Mouse (Mus musculus): ENCODE results near the gene Atg9a. TPM values are rescaled to one million over a fixed set of nuclear protein-coding genes. Genes with fewer than 3 reads are reported as not detected.
A peak's percentile ranks its signal among the peaks of the same experiment; 100 is the strongest.
"Not testable (repeated sequence)": the region's sequence is repeated elsewhere in the genome, so short reads cannot be mapped to it uniquely, and the experiment has no call there.

The Atg9a gene
- polyA plus RNA-seq (2017; shearing (Covaris generic)): 10 to 100 TPM; 10.1 to 12.4 TPM

DNA sequence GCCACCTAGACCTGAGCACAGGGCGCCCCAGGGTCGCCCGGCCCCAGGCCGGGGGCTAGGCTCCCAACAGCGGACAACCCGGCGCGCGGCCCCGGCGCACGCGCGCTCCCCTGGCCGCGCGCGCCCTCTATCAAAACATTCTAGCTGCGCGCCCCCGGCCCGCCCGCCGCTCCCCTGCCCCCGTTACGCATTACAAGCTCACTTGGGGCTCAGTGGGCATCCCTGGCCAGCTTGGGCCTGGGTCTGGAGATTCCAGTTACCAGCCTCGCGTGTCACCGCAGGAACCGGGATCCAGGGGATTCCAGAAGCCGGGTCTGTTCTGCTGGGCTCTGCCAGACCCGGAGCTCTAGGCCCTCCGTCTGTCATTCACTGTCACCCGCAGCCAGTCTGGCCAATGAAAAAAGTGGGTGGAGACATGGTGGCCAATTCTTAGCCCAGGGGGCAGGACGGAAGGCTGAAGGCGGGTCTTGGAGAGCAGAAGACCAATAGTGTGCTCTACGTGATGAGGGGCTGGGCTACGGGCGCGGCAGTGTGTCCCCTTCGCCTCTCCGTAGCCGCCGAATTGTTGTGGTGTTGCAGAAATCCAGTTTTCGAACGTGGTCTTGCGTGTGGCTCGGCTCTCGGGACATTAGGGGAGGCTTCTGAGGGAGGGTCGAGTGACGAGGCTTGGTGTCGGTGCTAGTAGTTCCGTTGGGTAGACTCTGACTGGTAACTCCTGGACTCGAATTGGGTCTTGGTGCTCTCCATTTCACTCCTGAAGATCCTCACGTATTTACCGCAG is at the start of gene Atg9a, which contains the start of gene Ankzf1:
Atg9a (minus strand) TSS at position 575 of the 781 bp plus-strand sequence.
Ankzf1 (plus strand) TSS at position 530 of the 781 bp plus-strand sequence.
- peak; percentile 100 for ATAC-seq

DNA sequence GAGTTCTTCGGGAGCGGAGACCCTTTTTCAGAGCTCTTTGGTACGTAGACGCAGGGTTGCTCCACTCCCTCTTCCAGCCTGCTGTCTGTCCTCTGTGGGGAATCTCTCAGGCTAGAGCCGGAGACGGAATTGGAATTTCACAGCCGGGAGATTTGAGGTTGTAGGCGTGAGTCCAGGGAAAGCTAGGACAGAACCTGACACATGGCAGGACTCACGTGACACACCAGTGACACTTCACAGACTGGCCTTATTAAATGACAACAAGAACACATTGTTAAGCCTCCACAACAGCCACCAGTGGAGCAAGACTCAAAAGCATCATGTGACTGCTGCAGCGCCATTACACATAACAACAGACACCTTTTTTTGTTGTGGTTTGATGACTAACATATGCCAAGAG is 47.6 kb upstream of the Atg9a start:
- ATAC-seq: no peak

DNA sequence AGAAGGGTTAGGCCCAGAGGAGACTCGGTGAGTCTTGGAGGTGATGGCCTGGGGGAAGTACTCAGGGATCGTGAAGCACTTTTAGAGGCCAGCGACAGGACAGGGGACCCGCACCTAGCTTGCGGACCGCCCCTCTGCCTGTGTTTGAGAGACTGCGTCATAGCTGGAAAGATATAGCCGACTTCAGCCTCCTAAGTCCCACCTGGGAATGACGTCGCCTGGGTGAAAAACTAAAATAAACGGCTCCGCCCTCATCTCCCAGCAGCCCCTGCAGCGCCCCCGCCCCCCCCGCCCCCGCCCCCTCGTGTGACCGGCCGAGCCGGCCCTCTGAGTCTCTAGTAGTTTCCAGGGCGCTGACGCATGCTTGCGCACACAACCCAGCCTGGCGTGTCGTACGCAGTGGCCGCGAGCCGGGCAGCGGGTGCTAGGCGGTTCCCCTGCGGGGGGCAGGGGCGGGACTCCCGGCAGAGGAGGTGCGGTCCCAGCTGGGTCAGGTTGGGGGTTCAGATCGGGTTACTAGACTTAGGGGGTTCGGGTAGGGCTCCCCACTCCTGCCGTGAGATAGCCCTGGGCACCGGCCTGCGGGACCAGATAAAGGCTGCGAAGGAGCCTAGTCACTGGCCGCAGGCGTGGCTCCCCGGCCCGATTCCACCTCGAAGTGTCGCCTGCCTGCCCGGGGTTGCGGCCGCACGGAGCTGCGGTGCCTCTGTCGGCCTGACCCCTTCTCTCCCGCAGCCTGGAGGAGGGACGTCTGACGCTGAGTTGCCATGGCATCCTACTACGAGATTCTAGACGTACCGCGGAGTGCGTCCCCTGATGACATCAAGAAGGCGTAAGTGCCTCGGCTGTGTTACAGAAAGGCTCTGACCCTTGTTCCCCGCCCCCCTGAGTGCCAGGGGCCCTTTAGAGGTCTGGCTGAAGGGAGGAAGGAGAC is 44.4 kb upstream of the Atg9a start, which contains the start of gene Dnajb2:
Dnajb2 (plus strand) TSS at position 290 of the 934 bp plus-strand sequence.
- ATAC-seq: peak; percentile 74

DNA sequence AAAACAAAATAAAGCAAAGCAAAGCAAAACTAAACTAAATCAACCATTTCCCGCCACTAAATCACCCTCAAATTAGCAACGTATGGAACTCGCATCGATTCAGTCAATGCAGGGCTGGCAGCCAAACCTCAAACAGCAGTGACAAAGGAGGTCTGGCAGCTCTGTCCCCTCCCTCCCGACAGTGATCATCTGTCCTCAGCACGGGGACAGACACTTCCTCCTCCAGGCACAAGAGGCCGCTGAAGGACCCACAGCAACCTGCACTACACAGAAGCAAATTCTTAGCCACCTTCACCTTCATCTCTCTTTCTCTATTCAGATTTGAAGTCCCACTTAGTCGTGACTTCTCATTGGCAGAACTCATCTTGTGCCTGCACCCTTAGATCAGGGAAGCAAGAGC is 42.6 kb upstream of the Atg9a start:
- peak; percentile 63 for ATAC-seq

DNA sequence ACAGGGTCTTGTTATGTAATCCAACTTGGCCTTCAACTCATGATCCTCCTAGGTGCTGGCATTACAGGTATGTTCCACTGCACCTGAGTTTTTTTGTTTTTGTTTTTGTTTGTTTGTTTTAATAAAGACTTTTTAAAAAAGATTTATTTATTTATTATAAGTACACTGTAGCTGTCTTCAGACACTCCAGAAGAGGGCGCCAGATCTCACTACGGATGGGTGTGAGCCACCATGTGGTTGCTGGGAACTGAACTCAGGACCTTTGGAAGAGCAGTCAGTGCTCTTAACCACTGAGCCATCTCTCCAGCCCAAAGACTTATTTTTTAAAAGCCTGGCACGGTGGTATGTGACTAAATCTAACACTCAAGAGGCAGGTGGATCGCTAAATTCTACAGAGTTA is 40.5 kb upstream of the Atg9a start:
- ATAC-seq: not testable (repeated sequence)

DNA sequence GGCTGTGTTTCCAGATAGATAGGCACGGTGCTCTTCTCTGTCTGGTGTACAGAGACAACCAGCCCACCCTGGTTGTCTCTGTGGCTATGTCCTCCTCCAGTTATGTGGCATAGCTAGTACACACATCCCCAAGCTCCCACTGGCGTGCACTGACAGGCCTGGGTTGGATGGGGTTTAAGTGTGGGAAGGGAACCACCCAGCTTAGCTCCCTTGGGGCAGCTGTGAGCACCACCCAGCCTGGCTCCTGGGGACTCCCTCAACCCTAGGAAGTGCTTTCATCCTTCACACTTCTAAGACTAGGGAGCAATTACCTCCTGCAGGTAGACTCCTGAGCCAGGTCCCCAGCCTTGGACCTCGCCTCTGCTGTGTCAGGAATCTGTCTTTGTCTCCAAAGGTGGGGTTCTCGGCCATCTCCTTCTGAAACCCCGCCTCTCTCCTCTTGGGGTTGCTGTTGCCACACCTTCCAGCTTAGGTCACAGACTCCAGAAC is 39.7 kb upstream of the Atg9a start, which contains the start of gene A630095N17Rik:
A630095N17Rik (minus strand) TSS at position 439 of the 489 bp plus-strand sequence.
- ATAC-seq: no peak

DNA sequence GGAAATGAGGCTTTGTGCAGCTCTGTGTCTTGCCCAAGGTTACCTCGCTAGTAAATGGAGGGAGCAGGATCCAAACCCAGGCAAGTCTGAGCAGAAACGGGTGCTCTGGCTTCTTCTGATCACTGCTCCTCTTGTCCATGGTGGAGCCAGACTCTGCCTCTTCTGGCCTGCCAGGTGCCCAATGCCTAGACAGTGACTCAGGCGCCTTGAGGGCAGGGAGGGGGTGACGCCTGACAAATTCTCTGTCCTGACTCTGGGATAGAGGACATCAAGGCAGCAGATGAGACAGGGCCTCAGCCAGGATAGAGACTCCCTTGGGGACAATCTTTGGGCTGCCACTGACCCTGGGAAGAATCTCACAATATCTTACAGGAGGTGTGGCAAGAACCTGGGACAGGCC is 39.2 kb upstream of the Atg9a start:
- no peak for ATAC-seq

DNA sequence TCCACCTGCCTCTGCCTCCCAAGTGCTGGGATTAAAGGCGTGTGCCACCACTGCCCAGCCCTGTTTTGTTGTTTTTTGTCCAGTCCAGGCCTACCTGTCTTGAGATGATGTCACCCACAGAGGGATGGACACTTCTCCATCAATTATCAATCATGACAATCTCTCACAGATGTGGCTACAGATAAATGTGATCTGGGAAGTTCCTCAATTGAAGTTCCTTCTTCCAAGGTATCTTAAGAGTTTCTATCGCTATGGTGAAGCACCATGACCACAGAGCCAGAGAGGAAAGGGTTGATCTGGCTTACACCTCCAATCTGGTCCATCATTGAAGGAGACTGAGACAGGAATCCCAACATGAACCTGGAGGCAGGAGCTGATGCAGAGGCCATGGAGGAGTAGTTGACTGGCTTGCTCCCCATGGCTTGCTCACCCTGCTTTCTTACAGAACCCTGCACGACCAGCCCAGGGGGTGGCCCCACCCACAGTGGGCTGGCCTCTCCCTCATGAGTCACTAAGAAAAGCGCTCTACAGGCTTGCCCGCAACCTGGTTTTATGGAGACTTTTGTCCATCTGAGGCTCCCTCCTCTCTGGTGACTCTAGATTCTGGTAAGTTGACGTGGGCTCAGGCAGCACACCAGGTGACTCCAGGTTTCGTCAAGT is 38.5 kb upstream of the Atg9a start:
- no peak for ATAC-seq

DNA sequence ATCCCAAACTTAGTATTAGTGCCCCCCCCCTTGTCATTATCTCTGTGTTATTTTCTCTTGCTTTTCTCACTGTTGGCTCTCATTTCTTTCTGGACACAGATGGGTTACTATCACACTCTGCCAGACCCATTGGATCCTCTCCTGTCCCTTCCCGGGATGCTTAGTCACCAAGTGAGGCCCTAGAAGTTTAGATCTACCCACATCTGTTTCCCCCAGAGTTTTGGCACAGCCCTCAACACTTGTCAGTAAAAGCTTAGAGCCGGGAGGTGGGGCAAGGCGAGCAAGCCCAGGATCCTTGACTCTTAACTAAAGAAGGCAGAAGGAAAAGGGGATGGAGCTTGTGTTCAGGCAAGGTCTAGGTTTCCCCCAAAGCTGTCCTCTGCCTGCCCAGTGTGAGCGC is 37.2 kb upstream of the Atg9a start:
- ATAC-seq: no peak

DNA sequence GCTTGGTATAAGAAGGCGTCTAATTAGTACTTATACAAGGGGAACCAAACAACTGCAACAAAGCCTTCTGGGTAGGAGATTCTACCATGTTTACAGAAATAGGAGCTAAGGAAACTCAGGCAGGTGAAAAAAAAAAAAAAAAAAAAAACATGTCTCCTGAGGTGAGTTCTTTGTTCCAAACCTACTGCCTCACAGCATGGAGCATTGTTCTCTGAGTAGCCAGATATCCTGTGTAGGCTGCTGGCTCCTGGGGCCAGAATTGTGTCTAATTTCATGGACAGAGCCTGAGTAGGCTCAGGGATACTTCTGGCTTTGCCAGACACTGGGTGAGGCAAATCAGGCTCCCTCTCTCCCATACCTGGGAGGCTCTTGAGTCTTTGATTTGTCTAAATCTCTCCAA is 35.7 kb upstream of the Atg9a start:
- ATAC-seq: no peak

DNA sequence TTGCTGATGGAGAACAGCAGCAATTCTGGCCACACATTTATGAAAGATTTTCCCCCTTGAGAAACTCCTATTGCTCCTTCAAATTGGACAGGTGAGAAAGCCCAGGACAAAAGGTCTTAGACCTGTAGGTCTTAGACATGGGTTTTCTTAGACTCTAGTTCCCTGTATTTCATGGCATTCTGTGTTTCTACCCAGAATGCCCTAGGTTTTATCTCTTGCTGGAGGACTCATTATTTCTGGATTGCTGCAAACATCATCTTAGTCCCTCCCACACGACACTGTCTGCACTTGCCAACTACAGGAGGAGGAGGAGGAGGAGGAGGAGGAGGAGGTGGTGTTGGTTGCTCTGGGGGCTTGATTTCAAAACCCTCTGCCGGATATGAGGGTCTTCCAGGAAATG is 34.1 kb upstream of the Atg9a start:
- no peak for ATAC-seq

DNA sequence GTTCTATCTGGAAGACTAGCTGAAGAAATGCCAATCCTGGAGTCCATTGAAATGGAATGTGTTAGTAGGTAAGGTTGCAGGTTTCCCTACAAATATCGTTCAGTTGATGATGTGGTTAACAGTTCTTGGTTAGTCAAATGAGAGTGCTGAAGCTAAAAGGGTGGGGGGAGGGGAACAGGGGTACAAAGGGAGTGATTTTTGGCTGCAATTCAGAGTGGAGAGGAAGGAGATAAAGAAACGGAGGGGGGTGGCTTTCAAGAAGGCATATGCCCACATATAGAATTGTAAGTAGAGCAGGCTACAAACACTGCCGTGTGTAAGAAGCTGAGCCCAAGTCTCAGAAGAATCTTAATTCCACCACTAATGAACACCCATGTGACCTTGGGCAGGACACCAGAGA is 33.5 kb upstream of the Atg9a start:
- no peak for ATAC-seq

DNA sequence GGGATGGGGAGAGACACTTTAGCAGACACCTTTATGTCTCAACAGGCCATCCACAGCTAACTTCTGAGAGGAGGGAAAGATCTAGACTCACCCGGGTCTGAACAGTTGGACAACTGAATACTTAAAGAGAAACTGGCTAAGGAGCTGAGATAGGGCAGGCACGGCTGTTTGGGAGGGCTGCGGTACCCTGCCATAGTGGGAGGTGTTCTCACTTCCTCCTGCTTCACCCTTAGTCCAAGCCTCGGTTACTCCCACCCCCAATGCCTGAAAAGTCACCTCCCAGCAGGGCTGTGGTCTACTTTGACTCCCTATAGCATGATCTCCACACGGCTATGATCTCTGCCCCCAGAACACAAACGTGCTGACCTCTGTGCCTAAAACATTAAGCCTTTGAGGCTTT is 31.5 kb upstream of the Atg9a start:
- ATAC-seq: no peak

DNA sequence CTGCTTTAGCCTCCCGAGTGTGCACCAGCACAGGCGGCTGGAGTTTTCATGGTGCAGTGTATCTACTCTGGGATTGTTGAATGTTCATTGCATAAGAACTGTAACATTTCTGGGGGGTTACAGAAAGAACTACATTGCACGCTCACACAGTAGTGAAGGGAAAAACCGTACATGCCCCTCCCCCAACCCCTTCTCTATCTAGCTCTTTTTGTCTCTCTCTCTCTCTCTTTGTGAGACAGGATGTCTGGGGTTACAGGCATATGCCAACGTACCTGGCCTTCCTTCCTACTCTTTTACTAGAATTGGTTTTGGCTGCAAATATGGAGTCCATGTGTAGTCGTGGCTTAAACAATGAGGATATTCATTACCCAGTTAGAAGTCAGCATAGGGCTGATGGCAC is 30.9 kb upstream of the Atg9a start:
- peak; percentile 33 for ATAC-seq

DNA sequence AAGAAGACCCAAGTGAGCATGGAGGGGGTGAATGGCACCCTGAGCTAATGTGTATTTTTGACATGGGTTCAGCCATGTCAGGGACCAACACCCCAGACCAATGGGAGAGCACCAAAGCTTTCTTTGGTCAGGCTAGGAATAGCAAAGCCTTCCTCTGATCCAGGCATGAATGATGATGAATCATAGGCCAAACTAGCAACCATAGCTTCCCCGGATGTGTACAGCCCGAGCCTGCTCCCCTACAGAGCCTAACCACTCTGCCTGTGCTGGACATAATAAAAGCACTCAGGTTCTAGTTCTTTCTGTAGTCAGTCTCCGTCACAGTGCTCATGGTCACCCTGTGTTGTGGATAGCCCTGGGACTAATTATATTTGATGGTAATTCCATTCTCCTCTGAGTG is 29.5 kb upstream of the Atg9a start:
- no peak for ATAC-seq

DNA sequence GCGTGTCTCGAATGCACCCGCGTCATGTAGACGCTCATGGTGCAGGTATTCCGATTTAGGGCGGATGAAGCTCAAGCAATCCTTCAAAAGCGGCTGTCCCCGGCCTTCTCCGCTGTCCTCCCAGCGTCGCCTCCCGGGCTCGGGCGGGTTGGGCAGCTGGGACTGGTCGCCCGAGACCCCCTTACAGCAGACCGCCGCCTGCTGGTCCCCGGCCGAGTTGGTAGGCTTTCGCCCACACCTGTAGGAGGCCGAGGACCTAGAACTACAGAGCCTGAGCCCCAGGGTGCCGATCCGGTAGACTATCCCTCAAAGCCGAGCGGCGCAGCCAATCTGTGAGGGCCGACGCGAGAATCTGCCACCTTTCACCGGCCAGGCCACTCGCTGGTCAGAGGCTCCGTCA is 27.5 kb upstream of the Atg9a start, which contains the start of gene Tuba4a:
Tuba4a (minus strand) TSS at position 335 of the 400 bp plus-strand sequence.
- ATAC-seq: no peak

DNA sequence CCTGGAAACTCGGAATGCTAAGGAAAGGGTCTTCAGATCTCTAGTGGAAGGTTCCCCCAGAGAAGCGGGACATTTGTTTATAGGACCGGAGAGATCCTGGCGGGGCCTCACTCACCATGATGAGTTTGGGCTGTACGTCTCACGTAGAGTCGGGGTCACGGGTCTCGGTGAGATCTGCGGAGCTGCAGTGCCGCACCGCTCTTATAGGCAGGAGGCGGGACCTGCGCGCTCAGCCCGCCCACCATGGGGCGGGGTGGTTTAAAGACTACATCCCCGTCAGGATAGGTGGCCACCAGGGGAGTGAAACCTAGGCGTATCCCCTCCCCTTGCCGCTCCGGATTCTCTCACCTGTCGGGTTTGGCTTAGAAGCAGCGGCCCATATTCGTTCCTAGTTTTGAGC is 27.1 kb upstream of the Atg9a start:
- peak; percentile 91 for ATAC-seq

DNA sequence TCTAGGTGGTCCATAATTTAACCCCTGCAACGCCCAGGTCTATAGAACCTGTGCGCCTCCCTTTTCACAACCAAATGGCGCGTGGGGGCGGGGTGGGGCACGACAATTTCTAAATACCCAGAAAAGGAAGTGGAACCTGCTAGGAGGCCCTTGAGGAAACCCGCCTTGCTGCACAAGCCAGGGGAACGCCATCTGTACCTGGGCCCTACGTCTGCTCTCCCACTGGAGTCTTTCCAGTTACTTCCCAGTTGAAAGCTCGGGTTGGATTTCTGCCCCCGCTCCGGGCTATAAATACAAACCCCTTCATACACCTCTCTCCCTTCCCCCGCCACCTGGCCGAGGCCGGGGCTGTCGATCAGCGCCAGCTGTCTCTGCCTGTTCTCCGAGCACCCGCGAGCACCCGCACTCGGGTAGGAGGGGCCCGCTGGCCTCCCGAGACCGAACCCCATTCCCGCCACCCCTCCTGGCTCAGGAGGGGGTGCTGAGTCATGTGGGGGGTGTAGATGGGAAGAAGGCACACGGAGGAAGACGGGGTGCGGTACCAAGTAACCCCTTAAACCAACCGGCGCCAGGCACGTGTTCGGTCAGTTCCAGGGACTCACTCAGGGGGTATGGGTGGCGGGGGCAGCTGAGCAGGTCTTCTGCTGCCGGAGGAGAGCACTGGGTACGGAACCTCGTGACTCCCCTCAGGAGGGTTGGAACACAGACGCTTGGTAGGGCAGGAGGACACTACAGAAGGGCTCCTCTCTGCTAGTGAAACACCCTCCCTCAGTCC is 26.4 kb upstream of the Atg9a start:
- peak; percentile 51 for ATAC-seq

DNA sequence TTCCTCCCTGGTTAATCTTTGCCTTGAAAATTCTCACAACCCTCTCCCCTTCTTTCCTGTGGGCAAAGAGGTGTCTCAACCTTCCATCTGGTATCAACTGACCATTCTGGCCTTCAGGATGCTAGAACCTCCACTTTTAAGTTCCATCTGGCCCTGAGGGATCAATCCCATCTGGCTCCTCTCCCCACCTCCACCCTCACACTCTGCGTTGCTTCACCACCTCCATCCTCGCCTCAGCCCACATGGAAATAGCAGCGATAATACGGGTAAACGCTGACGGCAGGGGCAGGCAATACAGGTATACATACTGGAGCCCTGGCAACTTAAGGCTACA is 25.9 kb upstream of the Atg9a start:
- ATAC-seq: no peak

DNA sequence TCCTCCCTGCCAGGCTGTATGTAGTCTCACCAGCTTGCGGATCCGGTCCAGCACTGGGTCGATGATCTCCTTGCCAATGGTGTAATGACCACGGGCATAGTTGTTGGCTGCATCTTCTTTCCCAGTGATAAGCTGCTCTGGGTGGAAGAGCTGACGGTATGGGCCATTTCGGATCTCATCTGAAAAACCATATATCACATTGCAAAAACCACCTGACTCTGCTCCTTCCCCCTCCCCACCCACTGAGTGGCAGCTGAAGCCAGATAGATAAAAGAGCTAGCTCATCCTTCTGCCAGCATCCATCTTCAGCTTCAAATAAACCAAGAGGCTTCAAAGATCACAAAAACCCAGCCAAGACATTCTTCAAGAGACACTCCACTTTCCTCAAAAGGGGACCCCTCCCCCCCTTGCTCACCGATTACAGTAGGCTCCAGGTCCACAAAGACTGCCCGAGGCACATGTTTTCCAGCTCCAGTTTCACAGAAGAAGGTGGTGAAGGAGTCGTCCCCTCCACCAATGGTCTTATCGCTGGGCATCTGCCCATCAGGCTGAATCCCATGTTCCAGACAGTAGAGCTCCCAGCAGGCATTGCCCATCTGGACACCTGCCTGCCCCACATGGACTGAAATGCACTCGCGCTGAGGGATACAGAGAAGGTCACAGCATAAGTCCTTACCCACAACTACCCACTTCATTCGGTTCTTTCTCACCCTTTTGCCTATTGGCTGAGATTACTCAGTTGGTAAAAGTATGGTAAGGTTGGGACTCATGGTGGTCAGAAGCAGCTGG is 25.0 kb upstream of the Atg9a start:
- no peak for ATAC-seq

DNA sequence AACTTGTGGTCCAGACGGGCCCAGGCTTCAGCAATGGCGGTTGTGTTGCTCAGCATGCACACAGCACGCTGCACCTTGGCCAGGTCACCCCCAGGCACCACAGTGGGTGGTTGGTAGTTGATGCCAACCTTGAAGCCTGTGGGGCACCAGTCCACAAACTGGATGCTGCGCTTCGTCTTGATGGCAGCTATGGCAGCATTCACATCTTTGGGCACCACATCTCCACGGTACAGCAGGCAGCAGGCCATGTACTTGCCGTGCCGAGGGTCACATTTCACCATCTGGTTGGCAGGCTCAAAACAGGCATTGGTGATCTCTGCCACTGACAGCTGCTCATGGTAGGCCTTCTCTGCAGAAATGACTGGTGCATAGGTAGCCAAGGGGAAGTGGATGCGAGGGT is 23.8 kb upstream of the Atg9a start:
- ATAC-seq: no peak
